Mouse (Mus musculus) cerebellum, postnatal 10 days (tissue): ENCODE data around the gene Olfr984.

Source experiments
- DNase-seq, 2 experiments: peaks; one replicate each; pipeline ENCODE4 v3.0.0; 2021; ENCODE audit warnings: mixed read lengths in 2 of 2

Gene Olfr984

DNA sequence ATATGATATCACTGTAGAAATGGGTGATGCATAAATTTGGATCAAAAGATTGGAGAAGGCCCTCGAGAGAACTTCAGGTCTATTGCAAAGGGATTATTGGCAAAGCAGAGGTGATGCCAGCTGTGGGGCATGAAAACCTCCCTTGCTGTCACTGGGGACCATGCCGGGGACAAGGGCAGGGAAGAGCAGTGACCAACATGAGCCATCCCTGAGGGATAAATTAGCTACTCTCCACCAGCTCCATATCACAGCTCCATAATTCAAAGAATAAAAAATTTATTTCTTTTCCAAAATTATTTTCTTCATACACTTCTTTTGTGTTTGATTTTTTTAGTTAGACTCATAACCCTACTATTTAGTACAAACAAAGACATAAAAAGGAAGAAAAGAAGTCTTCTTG lies at the start of gene Olfr984:
TSS of gene Olfr984 (minus strand) at position 101 of the 400 bp plus-strand sequence.
- no peak for DNase-seq

DNA sequence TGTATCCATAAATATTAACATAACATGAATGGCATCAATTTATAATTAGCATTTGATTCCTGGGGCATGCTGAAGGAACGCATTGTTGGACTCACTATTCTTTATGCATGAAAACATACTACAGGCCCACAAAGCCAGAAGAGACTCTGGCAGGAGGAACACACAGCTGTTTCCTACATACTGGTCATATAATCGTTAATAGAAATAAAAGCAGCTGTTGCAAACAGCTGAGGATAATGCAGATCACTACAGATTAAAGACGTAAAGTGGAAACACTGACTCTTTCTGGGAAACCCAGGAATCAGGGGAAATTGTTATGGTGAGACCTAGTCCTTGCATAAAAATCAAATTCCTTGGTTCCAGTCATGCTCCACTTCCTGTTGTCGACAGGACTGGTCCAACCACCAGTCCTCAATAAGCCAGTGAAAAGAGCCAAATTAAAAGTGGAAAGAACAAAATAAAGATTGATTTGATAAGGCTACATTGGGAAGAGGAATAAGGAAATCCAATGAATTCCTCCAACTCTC lies 41.2 kb upstream of the Olfr984 start:
- DNase-seq = no peak

DNA sequence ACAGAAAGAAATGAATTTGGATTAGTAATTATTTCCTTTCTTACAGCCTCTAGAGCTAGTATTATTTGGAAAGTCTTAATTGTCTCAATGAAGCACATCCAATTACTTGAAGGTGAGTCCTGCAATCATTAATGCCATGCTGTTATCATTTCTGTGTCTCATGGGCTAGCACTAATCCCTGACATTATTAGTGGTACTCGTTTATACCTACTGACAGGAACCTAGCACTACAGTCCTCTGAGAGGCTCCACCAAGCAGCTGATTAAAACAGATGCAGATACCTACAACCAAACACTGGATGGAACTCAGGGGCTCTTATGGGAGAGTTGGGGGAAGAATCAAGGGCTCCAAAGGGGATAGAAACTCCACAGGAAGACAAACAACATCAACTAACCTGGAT lies 27.5 kb upstream of the Olfr984 start:
- no peak for DNase-seq

DNA sequence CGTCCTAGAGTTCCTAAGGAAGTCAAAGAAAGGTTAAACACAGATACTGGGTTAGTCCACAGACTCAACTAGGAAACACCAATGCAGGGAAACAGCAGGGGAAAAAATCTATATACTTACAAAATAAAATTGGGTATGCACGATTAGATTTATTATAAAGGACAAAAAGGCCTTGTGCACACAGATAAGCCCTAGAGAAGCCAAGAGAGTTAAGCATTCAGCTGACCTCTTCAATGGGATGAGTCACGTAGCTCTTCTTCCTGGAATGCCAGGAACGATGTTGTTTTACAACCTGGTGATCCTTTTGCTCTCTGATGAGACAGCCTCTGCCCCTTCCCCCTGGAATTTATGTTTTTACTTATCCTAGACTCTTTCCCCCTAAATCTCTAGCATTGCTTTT lies 25.5 kb upstream of the Olfr984 start:
- no peak for DNase-seq

DNA sequence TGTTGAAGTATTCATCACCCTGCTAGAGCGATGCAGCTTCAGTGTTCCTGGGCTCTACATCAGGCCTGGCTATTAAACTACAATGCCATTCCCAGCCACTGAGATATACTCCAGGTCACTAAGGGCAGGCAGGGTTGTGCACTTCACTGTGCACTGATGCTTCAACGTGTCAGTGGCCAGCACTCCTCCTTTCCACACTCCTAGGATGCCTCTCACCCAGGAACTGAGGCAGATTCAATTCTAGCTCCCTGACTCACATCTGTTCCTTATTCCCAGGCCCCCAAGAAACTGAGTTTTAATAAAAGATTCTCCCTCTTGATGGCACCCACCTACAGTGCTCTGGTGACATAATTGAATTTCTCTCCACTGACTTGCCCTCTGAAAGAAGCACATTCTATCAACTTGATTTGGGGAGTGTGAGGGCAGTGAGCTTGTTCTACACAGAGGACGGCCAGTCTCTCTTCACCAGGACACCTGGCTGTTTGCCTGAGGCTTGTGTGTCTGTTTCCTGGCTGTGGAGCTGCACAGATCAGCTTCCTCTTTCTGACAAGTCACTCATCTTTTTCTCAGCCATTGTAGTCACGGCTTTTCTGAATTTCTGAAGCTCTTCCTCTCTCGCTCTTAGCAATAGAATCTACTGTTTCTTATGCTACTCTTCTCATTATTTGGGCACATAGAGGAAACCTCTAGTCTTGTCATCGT lies 23.1 kb upstream of the Olfr984 start:
- peak; percentile 25 to 38 for DNase-seq

DNA sequence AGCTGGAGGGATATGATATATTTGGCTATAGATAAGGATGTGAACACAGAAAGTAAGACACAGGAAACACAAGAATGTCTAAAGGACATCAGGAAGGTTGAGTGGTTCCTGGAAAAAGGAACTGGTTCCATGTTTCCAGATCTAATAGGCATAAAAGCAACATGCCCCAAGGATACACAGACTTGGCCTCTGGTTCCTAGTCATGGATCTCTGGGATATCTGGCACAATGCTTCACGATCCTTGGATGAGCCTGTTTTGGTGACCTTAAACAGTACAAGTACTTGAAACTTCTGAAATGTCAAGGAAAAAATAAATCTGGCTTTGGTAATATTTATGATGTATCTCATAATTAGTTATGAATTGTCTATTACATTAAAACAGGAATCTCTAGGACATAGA lies 16.6 kb upstream of the Olfr984 start:
- DNase-seq = no peak

DNA sequence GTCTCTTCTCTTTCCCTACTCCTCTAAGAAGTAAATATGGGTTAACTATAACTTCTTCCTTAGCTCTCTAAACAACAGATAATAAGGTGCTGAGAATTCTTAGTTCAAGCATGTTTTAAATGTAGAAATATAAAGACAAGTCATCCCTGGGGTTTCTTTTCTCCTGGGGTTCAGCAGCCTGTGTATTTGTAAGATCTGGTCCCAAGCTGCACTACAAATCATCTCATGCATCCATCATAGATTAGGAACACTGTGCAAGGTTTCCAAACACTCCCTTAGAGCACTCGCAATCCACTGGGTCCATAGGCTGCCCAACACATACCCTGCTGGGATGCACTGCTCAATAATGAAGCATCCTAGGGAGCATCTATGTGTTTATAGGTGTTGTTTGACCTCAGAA lies 16.1 kb upstream of the Olfr984 start, which contains the start of gene Olfr985:
TSS of gene Olfr985 (minus strand) at position 101 of the 400 bp plus-strand sequence.
- DNase-seq = no peak

DNA sequence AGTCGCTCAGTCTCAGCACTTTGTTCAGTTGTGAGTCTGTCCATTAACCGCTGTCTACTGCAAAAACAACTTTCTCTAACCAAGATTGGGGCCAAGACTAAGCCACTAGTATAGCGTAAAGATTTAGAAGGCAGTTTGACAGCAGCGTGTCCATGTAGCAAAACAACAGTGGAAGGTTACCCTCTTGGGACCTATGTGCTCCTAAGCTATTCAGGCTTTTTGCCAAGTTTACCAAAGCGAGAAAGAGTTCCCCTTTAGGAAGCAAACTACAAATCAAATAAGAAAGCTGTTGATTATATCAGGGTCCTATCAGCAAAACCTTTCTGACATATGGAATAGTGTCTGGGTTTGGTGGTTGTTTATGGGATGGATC lies 3.3 kb upstream of the Olfr984 start:
- no peak for DNase-seq

DNA sequence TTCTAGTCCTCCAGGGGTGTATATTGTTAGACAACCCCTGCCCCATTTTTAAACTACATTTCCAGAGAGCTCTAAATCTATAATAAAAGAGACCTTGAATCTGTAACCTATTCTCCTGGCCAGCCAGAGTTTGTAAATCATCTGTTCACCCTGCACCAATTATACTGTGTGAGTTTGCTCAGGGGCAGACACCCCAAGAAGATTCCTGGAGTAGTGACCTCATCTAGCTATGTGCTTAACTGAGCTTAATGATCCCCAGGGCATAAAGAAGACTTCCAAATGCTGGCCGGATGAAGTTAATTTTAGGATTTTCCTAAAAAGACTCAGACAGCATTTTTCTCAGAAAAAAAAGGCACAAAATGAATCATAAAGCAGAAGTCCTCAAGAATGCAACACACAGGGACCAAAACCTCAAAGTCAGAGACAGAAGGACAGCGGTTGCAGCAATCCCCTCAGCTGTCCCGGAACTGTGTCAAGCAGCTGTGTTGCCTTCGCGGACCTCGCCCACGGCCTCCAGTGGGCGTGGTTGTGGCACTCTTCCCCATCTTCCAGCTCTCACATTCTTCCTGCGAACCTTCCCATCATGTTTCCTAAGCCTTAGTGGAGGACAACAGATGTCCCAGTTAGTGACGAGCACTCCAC lies 2.8 kb upstream of the Olfr984 start:
- DNase-seq = no peak

DNA sequence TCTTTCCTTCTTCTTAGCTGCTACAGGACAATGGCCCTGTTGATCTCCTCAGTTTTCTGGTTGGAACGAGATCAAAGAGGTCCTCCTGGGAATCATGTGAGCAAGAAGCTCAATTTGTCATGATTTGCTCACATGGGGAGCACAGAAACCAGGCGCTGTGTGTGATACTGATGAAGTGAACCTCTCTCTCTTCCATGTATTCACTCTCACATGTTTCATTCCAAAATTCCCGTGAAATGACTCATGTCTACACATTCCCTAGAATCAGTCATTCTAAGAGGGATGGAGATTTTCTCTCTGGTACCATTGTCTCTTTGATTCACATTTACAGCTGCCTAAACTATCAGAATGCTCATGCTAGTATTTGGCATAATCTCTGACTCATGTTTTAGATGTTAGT lies 19.2 kb downstream of the Olfr984 start:
- peak; percentile 5 to 6 for DNase-seq

DNA sequence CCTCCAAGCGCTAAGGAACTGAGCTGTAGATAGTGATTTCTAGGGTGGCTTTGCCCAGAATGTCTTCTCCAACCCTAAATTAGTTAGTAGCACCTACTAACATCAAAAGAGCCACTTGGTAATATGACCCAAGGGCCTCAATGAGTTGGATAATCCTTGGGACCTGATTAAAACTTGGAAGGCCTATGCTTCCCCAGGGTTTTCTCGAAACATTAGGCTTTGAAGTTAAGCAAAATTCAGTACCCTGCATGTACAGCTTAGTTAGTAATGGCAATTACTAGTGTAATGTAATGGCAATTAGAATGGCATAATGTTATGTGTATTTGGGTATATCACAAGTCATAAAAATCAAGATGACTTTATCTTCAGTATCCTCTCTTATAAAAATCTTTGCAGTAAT lies 20.5 kb downstream of the Olfr984 start, which contains the start of gene Olfr983:
TSS of gene Olfr983 (minus strand) at position 101 of the 400 bp plus-strand sequence.
- DNase-seq = no peak

DNA sequence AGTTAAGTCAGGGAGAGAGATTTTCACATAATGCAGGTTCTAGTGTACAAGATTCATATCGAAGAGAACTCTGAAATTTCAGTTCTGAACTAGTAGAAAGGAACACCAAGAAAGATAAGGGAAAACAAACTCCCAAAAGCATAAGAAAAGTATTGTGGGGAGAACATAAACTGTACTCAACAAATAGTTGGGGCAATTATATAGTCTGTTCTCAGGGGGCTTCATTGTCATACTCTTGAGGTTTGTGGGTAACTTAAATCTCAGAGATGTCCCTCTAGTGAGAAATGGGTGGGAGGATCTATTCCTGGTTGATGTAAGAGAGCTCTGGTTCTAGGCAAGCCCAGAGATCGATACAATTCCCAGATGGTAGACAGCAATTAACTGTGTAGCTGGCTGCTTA lies 40.5 kb downstream of the Olfr984 start, which contains the start of gene Olfr982:
TSS of gene Olfr982 (plus strand) at position 301 of the 400 bp plus-strand sequence.
- DNase-seq = no peak

DNA sequence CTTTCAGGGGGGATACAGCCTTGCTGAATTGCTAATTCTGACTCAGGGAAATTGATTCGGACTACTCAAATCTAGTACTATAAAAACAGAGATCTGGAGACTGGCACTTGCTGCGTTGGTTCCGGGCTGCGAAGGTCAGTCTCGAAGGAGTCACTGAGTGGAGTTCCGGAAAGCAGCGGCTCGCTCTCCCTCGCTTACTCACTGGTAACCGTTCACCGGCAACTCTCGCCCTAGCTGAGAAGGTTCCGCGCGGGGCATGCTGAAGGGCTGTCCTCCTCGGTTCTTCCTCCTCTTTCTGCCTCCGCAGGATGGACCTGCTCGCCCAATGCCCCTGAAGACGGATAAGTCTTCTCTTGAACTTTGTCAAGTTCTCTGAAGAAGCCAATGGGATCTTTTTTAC lies 63.9 kb downstream of the Olfr984 start:
- no peak for DNase-seq
